Mouse (Mus musculus): ENCODE data around the gene Haus4.

DNA sequence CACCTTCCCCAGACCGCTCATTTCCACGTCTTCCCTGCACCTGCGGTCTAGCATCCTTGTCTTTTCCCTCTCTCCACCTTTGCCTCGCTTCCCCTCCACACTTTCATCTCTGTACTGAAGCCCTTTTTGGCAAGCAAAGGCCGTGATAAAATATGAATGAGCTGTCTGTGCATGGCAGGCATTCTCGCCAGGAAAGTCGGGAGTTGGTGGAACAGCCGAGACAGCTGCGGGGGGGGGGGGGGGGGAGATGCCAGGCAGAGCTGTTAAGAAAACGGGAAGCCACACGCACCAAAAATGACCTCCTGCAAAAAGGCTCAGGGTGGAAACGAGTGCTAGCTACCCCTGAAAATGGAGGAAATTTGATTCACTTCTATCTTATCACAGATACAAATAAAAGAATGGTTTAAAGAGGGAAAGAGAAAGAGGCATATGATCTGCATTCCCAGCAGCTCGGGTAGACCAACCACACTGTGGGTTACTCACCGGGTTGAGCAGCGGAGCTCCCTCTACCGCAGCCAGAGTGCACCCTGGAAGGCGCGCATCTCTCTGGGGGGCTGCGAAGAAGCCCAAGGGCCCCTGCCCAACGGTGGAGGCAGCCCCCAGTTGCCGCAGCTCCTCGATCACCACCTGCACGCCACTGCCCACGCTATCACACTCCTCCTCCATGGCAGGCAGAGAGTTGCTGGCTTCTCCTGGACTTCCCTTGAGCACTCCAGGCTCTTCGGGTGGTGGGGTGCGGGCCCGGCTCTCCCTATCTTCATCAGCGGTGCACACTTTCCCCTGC lies 40.4 kb upstream of the Haus4 start:
- TF ChIP-seq EP300 (IDR thresholded peaks at IDR 0.05; ENCODE audit: insufficient read depth, low read depth, low read length) (no peak), CTCF (IDR thresholded peaks at IDR 0.05; ENCODE audit: low read depth, low read length) (no peak)

Data from ES-Bruce4 (cell line).